Mouse (Mus musculus): ENCODE results near the gene Calhm1.

DNA sequence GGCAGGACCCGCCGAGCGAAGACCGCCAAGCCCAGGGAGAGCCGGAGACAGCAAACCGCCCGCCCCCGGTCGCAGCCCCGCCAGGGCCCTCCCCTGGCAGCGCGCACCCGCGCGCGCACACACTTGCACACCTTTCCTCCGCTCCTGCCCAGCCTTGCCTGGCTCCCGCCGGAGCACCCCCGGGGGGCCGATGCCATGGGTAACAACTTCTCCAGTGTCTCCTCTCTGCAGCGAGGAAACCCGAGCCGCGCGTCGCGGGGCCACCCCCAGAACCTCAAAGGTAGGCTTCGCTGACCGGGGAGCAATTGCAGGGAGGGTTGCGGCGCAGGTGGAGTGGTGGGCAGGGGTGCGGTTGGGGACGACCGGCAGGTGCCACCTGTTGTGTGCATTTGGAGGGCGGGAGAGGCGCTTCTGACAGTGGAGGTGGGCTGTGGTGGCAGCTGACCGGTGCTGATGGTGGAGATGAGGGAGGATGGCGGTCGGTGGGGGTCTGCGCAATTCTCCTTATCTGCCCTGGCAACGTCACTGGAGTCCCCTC lies 35.3 kb upstream of the Calhm1 start:
- TF ChIP-seq CTCF (IDR thresholded peaks at IDR 0.05; ENCODE audit: extremely low read depth, insufficient read depth, low read length) (no peak), POLR2A (IDR thresholded peaks at IDR 0.05; ENCODE audit: extremely low read depth, insufficient read depth, low read length) (0 out of 2 replicates have a peak, but pooled peaks have one; percentile 36)

Measured in cortical plate, adult 2 months (tissue).